Mouse (Mus musculus) heart, postnatal 0 days (tissue): ENCODE measurements around the gene Mymx.
A peak's percentile ranks its signal among the peaks of the same experiment; 100 is the strongest.

Experiments used
- CTCF ChIP-seq: IDR thresholded peaks from 2 replicates; pipeline ENCODE4 v1.5.1; 2016; ENCODE audit warnings: antibody characterized with exemption, control low read depth, low read depth
- EP300 ChIP-seq: IDR thresholded peaks from 2 replicates; pipeline ENCODE4 v1.6.1; 2016; ENCODE audit warnings: antibody characterized with exemption, low read depth

GRCm38 (mm10) chr17:45596631-45597396 is 5.1 kb downstream of the Mymx start:
- TF ChIP-seq CTCF (peak; percentile 68), EP300 (no peak)
